Mouse (Mus musculus) left cerebral cortex, adult 8-10 months (tissue): ENCODE results near the gene Gtf3c2. TPM values are rescaled to one million over a fixed set of nuclear protein-coding genes. Genes with fewer than 3 reads are reported as not detected.
A peak's percentile ranks its signal among the peaks of the same experiment; 100 is the strongest.

Experiments used
- DNase-seq, 2 experiments: peaks; one replicate each; pipeline ENCODE4 v3.0.0; 2022; ENCODE audit warnings: low spot score in 2 of 2
- total RNA-seq, 4 experiments: library from RNA; stranded (reverse); gene quantifications; 2 replicates each; pipeline ENCODE4 v1.2.4; 2022

The Gtf3c2 gene
- total RNA-seq, 4 experiments from 2014 or later: 49.8 to 65.0 (median 58.1) TPM

DNA sequence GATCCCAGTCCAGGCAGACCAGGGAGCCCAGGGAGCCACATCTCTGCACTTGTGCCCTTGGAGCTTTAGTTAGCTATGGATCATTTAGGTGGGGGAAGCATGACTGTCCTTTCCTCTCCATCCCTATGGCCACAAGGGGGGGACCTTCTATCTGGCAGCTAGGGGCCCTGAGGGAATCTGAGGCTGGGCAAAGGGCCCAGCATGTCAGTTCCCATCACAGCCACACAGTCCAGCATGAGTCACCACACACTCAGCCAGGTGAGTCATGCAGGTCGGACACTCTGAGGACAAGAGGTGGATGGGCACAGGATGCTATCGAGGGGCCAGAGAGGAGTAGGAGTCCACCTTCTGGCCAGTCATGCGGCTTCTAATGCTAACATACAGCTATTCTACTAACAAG lies 28.2 kb downstream of the Gtf3c2 start:
- no peak for DNase-seq

GRCm38 (mm10) chr5:31149781-31150180 lies 30.2 kb downstream of the Gtf3c2 start:
- DNase-seq: no peak

GRCm38 (mm10) chr5:31138968-31139425 lies 40.9 kb downstream of the Gtf3c2 start:
- no peak for DNase-seq

DNA sequence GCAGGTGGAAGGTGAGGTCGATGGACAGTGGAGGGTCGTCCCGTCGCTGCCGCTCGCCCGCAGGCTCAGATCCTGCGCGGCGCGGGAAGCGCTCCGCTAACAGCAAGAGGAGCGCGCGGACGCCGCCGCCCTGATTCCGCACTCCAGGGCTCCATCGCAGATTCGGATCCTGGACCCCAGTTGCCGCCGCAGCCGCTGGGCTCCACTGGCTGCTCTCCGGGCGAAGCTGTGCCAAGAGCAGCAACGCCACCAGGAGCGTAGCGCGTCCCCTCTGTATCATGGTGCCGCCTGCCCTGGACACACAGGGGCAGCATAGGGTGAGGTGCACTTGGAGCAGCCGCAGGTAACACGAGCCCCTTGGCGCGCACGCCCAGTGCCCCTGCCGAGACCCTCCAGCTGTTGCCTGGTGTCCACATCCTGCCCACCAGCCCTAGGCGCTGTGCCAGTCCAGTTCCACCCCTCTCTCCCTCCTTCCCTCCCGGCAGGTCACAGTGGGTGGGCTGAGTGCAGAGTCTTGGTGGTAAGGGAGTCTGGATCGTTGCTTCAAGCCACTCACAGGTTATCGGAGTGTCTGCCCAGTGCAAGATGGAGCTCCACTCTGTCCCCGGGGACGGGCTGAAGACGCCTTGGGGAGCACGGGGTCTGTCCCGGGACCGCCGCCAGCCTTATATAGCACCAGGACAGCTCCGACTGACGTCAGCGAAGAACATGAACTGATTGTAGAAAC lies 41.5 kb downstream of the Gtf3c2 start, which contains the start of gene Ucn:
Ucn (minus strand) TSS at position 589 of the 727 bp plus-strand sequence.
- no peak for DNase-seq

- DNase-seq: no peak
Measured at GRCm38 (mm10) chr5:31137658-31138057, 42.3 kb downstream of the Gtf3c2 start.

DNA sequence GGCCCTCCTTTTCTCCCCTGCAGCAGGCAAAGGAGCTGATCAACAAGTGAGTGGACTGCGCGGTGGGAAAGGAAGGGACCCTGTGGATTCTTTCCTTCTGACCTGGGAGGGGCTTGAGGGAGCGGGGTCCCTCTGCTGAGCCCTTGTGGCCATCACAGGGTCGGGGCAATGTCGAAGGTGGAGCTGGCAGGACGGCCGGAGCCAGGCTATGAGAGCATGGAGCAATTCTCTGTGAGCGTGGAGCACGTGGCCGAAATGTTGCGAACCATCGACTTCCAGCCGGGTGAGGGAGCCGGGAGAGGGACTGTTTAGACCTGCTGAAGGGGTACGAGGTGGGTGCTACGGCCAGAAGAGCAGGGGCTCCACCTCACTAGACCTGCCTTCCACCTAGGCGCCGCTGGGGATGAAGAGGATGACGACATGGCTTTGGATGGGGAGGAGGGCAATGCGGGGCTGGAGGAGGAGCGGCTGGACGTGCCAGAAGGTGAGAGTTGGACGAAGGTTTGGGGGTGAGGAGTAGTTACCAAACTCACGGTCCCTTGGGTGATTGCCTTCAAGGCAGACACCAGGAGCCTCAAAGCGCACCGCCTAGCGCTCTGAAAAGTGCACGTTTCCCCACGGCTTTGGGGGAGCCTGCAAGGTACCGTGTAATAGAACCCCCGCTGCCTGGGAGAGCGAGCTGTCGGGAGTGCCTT lies 43.1 kb downstream of the Gtf3c2 start:
- DNase-seq: no peak

- no peak for DNase-seq
Measured at GRCm38 (mm10) chr5:31126050-31126449, 53.9 kb downstream of the Gtf3c2 start.

DNA sequence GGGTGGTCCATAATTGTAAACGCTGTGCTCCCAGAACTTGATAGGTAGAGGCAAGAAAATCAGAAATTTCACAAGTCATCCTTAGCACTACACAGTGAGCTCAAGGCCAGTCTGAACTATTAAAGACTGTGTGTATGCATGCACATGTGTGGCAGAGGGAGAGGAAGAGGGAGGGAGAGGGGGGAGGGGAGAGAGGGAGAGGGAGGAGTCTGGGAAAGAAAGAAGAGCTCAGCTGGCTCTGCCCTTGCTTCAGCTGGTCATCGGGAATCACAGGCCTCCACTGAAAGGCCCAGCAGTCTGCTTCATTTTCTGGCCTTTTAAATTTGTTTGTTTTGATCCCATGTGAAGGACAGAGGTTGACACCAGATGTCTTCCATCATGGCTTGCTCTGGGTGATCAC lies 56.5 kb downstream of the Gtf3c2 start:
- no peak for DNase-seq

- DNase-seq: peak in 1 of 2 experiments; percentile 46
Measured at GRCm38 (mm10) chr5:31121111-31121510, 58.8 kb downstream of the Gtf3c2 start.

DNA sequence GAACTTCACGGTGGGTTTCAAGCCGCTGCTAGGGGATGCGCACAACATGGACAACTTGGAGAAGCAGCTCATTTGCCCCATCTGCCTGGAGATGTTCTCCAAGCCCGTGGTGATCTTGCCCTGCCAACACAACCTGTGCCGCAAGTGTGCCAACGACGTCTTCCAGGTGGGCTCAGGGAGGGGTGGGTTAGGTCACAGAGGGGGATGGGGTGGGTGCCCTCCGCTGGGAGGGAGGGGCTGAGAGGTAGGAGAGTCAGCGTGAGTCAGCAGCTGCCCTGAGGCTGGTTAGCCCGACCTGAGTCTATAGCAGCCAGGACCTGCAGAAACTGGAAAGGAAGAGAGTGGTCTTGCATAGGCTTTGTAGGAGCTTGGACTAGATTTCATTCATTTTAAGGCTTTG lies 63.0 kb downstream of the Gtf3c2 start:
- DNase-seq: no peak

DNA sequence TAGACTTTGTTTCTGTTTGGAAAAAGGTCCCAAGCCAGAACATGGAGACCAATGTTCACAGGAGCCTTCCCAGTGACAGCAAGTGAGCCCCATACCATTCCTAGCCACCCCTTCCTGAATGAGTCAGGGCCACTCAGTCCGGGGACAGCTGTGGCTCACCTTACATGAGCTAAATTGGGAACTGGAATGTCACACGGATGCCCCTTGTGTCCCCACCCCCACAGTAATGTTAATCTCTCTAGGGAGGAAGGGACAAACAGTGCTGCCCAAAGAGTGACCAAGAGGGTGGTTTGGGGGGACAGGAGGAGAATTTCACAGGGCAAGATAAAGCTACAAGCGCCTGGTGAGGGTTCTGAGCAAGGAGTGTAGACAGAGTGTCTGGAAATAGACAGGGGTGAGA lies 63.6 kb downstream of the Gtf3c2 start, which contains the start of gene Trim54:
Trim54 (plus strand) TSS at position 359 of the 400 bp plus-strand sequence.
- no peak for DNase-seq

GRCm38 (mm10) chr5:31110781-31111180 lies 69.2 kb downstream of the Gtf3c2 start:
- no peak for DNase-seq

DNA sequence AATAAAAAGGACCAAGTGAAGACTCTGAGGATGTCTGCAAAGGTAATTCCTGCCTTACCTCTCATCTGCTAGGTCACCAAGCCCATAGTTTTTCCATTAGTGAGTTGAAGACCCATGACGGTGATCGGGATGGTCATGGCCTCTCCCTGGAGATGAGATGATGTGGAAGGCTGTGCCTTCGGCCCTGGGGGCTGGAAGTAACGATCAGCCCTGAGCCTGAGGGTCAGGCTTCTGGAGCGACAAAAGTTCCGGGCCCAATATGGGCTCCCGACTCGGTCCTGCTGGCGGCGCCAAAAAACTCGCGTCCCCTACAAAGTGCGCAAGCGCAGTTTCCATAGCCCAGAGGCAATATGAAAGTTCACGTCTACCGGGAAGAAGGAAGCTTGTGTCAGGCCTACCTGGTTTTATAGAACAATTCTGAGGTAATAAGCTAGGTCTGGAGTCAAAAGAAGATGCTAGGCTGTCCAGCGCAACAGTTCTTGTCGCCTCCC lies 71.9 kb downstream of the Gtf3c2 start, which contains the start of gene Slc30a3:
Slc30a3 (minus strand) TSS at position 238 of the 491 bp plus-strand sequence.
- DNase-seq: no peak

Other genes starting within 250 kb of the Gtf3c2 start
- 10 to 100 TPM; 23.9 to 28.0 (median 27.1) TPM for gene Cgref1, start 234.6 kb downstream of the Gtf3c2 start, total RNA-seq
- 100 to 1,000 TPM; 114 to 135 (median 128) TPM for gene Preb, start 219.8 kb downstream of the Gtf3c2 start, total RNA-seq
- under 1 TPM; 0.12 to 0.27 (median 0.16) TPM for gene Tcf23, start 211.5 kb downstream of the Gtf3c2 start, total RNA-seq
- 10 to 100 TPM; 77.1 to 86.3 (median 80.2) TPM for gene Atraid, start 131.8 kb downstream of the Gtf3c2 start, total RNA-seq
- 10 to 100 TPM; 16.1 to 22.2 (median 20.6) TPM for gene Slc5a6, start 131.2 kb downstream of the Gtf3c2 start, total RNA-seq
- 10 to 100 TPM; 16.8 to 28.5 (median 20.1) TPM for gene Cad, start 125.4 kb downstream of the Gtf3c2 start, total RNA-seq
- gene Dnajc5g, start 73.9 kb downstream of the Gtf3c2 start, total RNA-seq: not detected
- gene Slc30a3, start 71.9 kb downstream of the Gtf3c2 start, total RNA-seq: 100 to 1,000 TPM; 102 to 124 (median 110) TPM
- 1 to 10 TPM in 2 of 4 experiments, under 1 TPM in 2; 0.50 to 2.0 (median 1.1) TPM for gene Trim54, start 63.4 kb downstream of the Gtf3c2 start, total RNA-seq
- 1 to 10 TPM in 1 of 4 experiments, not detected in 3; 2.3 TPM for gene Ucn, start 41.3 kb downstream of the Gtf3c2 start, total RNA-seq
- 10 to 100 TPM; 44.3 to 56.1 (median 49.9) TPM for gene Mpv17, start 25.9 kb downstream of the Gtf3c2 start, total RNA-seq
- gene Gm29609, start 233 bp downstream of the Gtf3c2 start, total RNA-seq: 1 to 10 TPM; 1.8 to 6.0 (median 2.5) TPM
- gene Snx17, start 13.1 kb upstream of the Gtf3c2 start, total RNA-seq: 10 to 100 TPM; 80.7 to 85.0 (median 83.6) TPM
- 10 to 100 TPM; 30.1 to 37.0 (median 36.1) TPM for gene Eif2b4, start 13.3 kb upstream of the Gtf3c2 start, total RNA-seq
- 10 to 100 TPM; 24.1 to 31.4 (median 28.4) TPM for gene Zfp513, start 22.2 kb upstream of the Gtf3c2 start, total RNA-seq
- 10 to 100 TPM; 64.9 to 77.9 (median 75.5) TPM for gene Ppm1g, start 40.5 kb upstream of the Gtf3c2 start, total RNA-seq
- 10 to 100 TPM; 85.2 to 91.1 (median 87.6) TPM for gene Nrbp1, start 60.7 kb upstream of the Gtf3c2 start, total RNA-seq
- under 1 TPM in 2 of 4 experiments, not detected in 2; 0.74 to 0.89 TPM for gene Gm9970, start 61.1 kb upstream of the Gtf3c2 start, total RNA-seq
- 1 to 10 TPM; 1.5 to 3.6 (median 2.5) TPM for gene Krtcap3, start 71.5 kb upstream of the Gtf3c2 start, total RNA-seq
- gene Ift172, start 111.0 kb upstream of the Gtf3c2 start, total RNA-seq: 10 to 100 TPM; 75.0 to 98.2 (median 83.8) TPM
- 100 to 1,000 TPM; 132 to 144 (median 133) TPM for gene Fndc4, start 115.9 kb upstream of the Gtf3c2 start, total RNA-seq
- gene Gckr, start 117.3 kb upstream of the Gtf3c2 start, total RNA-seq: under 1 TPM in 2 of 4 experiments, not detected in 2; 0.11 to 0.44 TPM